Mouse (Mus musculus) myocyte (in vitro differentiated cells): ENCODE results near the gene Sema3a. TPM values are rescaled to one million over a fixed set of nuclear protein-coding genes. Genes with fewer than 3 reads are reported as not detected.

ENCODE experiments used
- H3K27me3 ChIP-seq: one replicate; pipeline ENCODE4 v1.6.1; 2011; ENCODE audit not compliant: control insufficient read depth, insufficient read depth, insufficient read length
- H3K36me3 ChIP-seq: one replicate; pipeline ENCODE4 v1.6.1; 2011; ENCODE audit not compliant: control insufficient read depth, insufficient read depth
- H3K4me2 ChIP-seq: one replicate; pipeline ENCODE4 v1.6.1; 2011; ENCODE audit warnings: low read depth, control low read depth
- H3K4me3 ChIP-seq: one replicate; pipeline ENCODE4 v1.5.1; 2011; ENCODE audit warnings: mild to moderate bottlenecking, control low read depth, moderate library complexity
- H3K79me2 ChIP-seq: one replicate; pipeline ENCODE4 v1.6.1; 2011; ENCODE audit not compliant: control insufficient read depth, insufficient read depth
- H3ac ChIP-seq: one replicate; pipeline ENCODE4 v1.6.1; 2011; ENCODE audit not compliant: control insufficient read depth, insufficient read length
- CEBPB ChIP-seq: IDR thresholded peaks from 2 replicates; pipeline ENCODE4 v1.6.1; 2011; ENCODE audit warnings: mild to moderate bottlenecking, moderate library complexity; ENCODE audit not compliant: poor library complexity, insufficient read depth, severe bottlenecking
- E2F4 ChIP-seq: IDR thresholded peaks from one replicate; pipeline ENCODE4 v1.6.1; 2011; ENCODE audit warnings: mild to moderate bottlenecking, control low read depth, moderate library complexity; ENCODE audit not compliant: insufficient read depth
- MAX ChIP-seq: IDR thresholded peaks from one replicate; pipeline ENCODE4 v1.6.1; 2011; ENCODE audit warnings: low read depth, mild to moderate bottlenecking, control low read depth
- MYOD1 ChIP-seq, 3 experiments: IDR thresholded peaks; one replicate each; pipeline ENCODE4 v1.6.1; 2011; ENCODE audit warnings: control low read depth in 2 of 3, low read depth in 2 of 3, mild to moderate bottlenecking in 2 of 3, moderate library complexity in 1 of 3; ENCODE audit not compliant: insufficient read length in 2 of 3, control insufficient read depth in 1 of 3
- MYOG ChIP-seq, 3 experiments: IDR thresholded peaks; one replicate each; pipeline ENCODE4 v1.6.1; 2011; ENCODE audit warnings: control low read depth in 2 of 3, low read depth in 2 of 3, mild to moderate bottlenecking in 2 of 3; ENCODE audit not compliant: insufficient read length in 2 of 3, control insufficient read depth in 1 of 3, insufficient read depth in 1 of 3
- POLR2A ChIP-seq: IDR thresholded peaks from one replicate; pipeline ENCODE4 v1.6.1; 2011; ENCODE audit warnings: low read depth, mild to moderate bottlenecking, control low read depth, moderate library complexity; ENCODE audit not compliant: insufficient read length
- POLR2AphosphoS2 ChIP-seq: IDR thresholded peaks from one replicate; pipeline ENCODE4 v1.6.1; 2011; ENCODE audit warnings: low read depth, control low read depth; ENCODE audit not compliant: insufficient read length
- REST ChIP-seq: IDR thresholded peaks from one replicate; pipeline ENCODE4 v1.6.1; 2011; ENCODE audit warnings: mild to moderate bottlenecking, control low read depth, moderate library complexity; ENCODE audit not compliant: insufficient read depth, insufficient read length
- SRF ChIP-seq: IDR thresholded peaks from one replicate; pipeline ENCODE4 v1.6.1; 2011; ENCODE audit warnings: low read depth; ENCODE audit not compliant: control insufficient read depth, insufficient read length
- TCF12 ChIP-seq: IDR thresholded peaks from one replicate; pipeline ENCODE4 v1.6.1; 2011; ENCODE audit warnings: mild to moderate bottlenecking, control low read depth; ENCODE audit not compliant: poor library complexity, insufficient read depth, severe bottlenecking
- TCF3 ChIP-seq: IDR thresholded peaks from one replicate; pipeline ENCODE4 v1.6.1; 2011; ENCODE audit warnings: low read depth, control low read depth; ENCODE audit not compliant: insufficient read length
- USF1 ChIP-seq: IDR thresholded peaks from one replicate; pipeline ENCODE4 v1.6.1; 2011; ENCODE audit warnings: low read depth, mild to moderate bottlenecking, control low read depth, moderate library complexity
- polyA plus RNA-seq: library from polyadenylated mRNA; unstranded; fragments of >200 nt; fragmentation: generic; extraction: Trizol; gene quantifications from one replicate; pipeline ENCODE4 v1.2.1, GENCODE M21; 2012; ENCODE audit warnings: missing spikeins

The Sema3a gene
- polyA plus RNA-seq, 1 experiment, result 7.2 TPM

DNA sequence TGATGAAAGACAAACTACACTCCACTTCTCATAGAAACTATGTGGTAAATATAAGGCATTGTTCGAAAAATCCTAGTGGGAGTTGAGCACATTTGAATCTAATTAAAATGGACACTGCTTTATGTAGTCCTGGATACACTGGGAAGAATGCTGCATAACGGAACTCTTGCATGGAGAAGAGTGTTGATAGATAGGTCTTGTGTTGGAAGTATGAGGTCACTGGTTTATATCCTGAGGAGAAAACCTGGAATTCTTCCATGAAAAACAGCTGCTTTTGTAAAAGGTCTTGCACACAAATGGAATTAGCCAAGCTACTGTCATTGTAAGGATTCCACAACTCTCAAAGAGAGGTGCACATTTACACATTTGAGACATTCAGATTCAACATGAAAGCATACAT lies 308.1 kb downstream of the Sema3a start:
- H3K36me3 ChIP-seq, result peaks cover 4% of the 10 kb centered on the region
- no peak overlapping the region for H3K4me3 ChIP-seq
- H3K79me2 ChIP-seq, result peaks cover 4% of the 10 kb centered on the region
- H3K4me2 ChIP-seq, result peak overlapping the region; percentile 8
- TF ChIP-seq POLR2AphosphoS2, result no peak
- no peak for TF ChIP-seq USF1
- TF ChIP-seq E2F4, result no peak
- TF ChIP-seq MYOG (IDR thresholded peaks at IDR 0.05; ENCODE audit: control insufficient read depth in 1 of 3, insufficient read depth in 1 of 3, insufficient read length in 2 of 3, low read depth in 2 of 3), result no peak
- no peak for TF ChIP-seq POLR2A
- TF ChIP-seq TCF12, result no peak
- TF ChIP-seq MAX, result no peak
- no peak for TF ChIP-seq SRF
- TF ChIP-seq CEBPB, result no peak
- no peak for TF ChIP-seq MYOD1 (IDR thresholded peaks at IDR 0.05; ENCODE audit: control insufficient read depth in 1 of 3, insufficient read length in 2 of 3, low read depth in 2 of 3)
- no peak for TF ChIP-seq REST
- TF ChIP-seq TCF3, result no peak
- H3K27me3 ChIP-seq, result no peaks in the 10 kb centered on the region
- H3ac ChIP-seq, result no peak overlapping the region

GRCm38 (mm10) chr5:13441112-13441511 lies 315.9 kb downstream of the Sema3a start:
- TF ChIP-seq USF1 (no peak), MAX (no peak), SRF (no peak), E2F4 (no peak), REST (no peak), CEBPB (no peak), TCF3 (no peak), MYOG (IDR thresholded peaks at IDR 0.05; ENCODE audit: control insufficient read depth in 1 of 3, insufficient read depth in 1 of 3, insufficient read length in 2 of 3, low read depth in 2 of 3) (no peak), MYOD1 (IDR thresholded peaks at IDR 0.05; ENCODE audit: control insufficient read depth in 1 of 3, insufficient read length in 2 of 3, low read depth in 2 of 3) (no peak), POLR2AphosphoS2 (no peak), TCF12 (no peak), POLR2A (no peak)
- Histone ChIP-seq H3K79me2 (no peaks in the 10 kb centered on the region), H3K36me3 (peaks cover 11% of the 10 kb centered on the region), H3K4me2 (no peak overlapping the region), H3ac (no peak overlapping the region), H3K4me3 (no peak overlapping the region), H3K27me3 (no peaks in the 10 kb centered on the region)

- Histone ChIP-seq H3K79me2 (peaks cover 5% of the 10 kb centered on the region), H3ac (no peak overlapping the region), H3K36me3 (peaks cover 16% of the 10 kb centered on the region), H3K4me3 (no peak overlapping the region), H3K27me3 (no peaks in the 10 kb centered on the region), H3K4me2 (peak overlapping the region; percentile 52)
- TF ChIP-seq CEBPB (no peak), POLR2AphosphoS2 (no peak), E2F4 (no peak), POLR2A (no peak), USF1 (no peak), SRF (no peak), MYOG (IDR thresholded peaks at IDR 0.05; ENCODE audit: control insufficient read depth in 1 of 3, insufficient read depth in 1 of 3, insufficient read length in 2 of 3, low read depth in 2 of 3) (no peak), MAX (no peak), TCF12 (no peak)
Measured at GRCm38 (mm10) chr5:13460182-13461001, 335.2 kb downstream of the Sema3a start.

DNA sequence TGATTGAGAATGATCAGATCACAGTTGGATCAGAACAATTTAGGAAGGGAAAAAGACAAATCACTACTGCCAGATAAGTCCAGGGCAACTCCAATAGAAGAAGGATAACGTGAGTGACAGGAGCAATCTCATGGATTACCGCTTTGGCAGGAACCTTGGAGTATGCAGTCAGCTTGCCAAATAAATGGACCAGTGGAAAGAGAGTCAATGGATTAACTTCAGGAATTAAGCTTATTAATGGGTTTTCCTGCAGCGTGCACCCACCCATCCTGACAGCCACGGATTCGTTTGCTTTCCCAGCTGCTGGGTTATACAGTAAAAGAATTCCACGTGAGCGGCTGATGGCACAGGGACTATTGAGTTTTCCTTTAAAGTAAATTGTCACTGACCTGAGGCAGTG lies 343.6 kb downstream of the Sema3a start:
- no peak overlapping the region for H3K4me3 ChIP-seq
- no peaks in the 10 kb centered on the region for H3K79me2 ChIP-seq
- H3K4me2 ChIP-seq, result no peak overlapping the region
- TF ChIP-seq MYOG (IDR thresholded peaks at IDR 0.05; ENCODE audit: control insufficient read depth in 1 of 3, insufficient read depth in 1 of 3, insufficient read length in 2 of 3, low read depth in 2 of 3), result no peak
- TF ChIP-seq CEBPB, result no peak
- TF ChIP-seq POLR2A, result no peak
- no peak for TF ChIP-seq MYOD1 (IDR thresholded peaks at IDR 0.05; ENCODE audit: control insufficient read depth in 1 of 3, insufficient read length in 2 of 3, low read depth in 2 of 3)
- no peak for TF ChIP-seq MAX
- no peak for TF ChIP-seq TCF3
- no peak for TF ChIP-seq TCF12
- TF ChIP-seq USF1, result no peak
- no peak for TF ChIP-seq REST
- TF ChIP-seq E2F4, result no peak
- no peak for TF ChIP-seq POLR2AphosphoS2
- TF ChIP-seq SRF, result no peak
- H3ac ChIP-seq, result no peak overlapping the region
- no peaks in the 10 kb centered on the region for H3K27me3 ChIP-seq
- H3K36me3 ChIP-seq, result peaks cover 4% of the 10 kb centered on the region

DNA sequence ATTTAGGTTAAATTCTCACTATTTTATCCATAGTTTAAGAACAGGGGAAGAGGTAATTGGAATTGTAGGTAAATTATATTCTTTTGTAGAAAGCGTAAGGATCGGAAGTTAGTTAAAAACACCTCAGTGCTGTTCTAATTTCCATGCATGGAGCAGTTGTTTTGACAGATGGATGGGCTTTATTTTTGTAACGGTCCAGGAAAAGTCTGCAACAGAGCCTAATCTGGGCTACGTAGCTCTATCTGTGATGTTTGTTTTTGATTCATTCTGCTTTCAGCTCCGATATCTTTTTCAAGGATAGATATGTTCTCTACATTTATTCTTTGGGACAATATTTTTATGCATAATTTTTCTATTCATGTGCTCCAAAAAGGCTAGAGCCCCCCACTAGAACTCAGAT lies 344.2 kb downstream of the Sema3a start:
- H3K27me3 ChIP-seq, result no peaks in the 10 kb centered on the region
- H3K79me2 ChIP-seq, result no peaks in the 10 kb centered on the region
- peaks cover 7% of the 10 kb centered on the region for H3K36me3 ChIP-seq
- H3ac ChIP-seq, result no peak overlapping the region
- no peak overlapping the region for H3K4me3 ChIP-seq
- no peak for TF ChIP-seq MYOD1 (IDR thresholded peaks at IDR 0.05; ENCODE audit: control insufficient read depth in 1 of 3, insufficient read length in 2 of 3, low read depth in 2 of 3)
- TF ChIP-seq E2F4, result no peak
- no peak for TF ChIP-seq TCF3
- TF ChIP-seq TCF12, result no peak
- no peak for TF ChIP-seq MAX
- no peak for TF ChIP-seq MYOG (IDR thresholded peaks at IDR 0.05; ENCODE audit: control insufficient read depth in 1 of 3, insufficient read depth in 1 of 3, insufficient read length in 2 of 3, low read depth in 2 of 3)
- TF ChIP-seq POLR2A, result no peak
- no peak for TF ChIP-seq SRF
- no peak for TF ChIP-seq REST
- no peak for TF ChIP-seq POLR2AphosphoS2
- TF ChIP-seq CEBPB, result no peak
- H3K4me2 ChIP-seq, result no peak overlapping the region
